8 mouse cellular contexts compared by ENCODE assay signal in the genomic region with DNA sequence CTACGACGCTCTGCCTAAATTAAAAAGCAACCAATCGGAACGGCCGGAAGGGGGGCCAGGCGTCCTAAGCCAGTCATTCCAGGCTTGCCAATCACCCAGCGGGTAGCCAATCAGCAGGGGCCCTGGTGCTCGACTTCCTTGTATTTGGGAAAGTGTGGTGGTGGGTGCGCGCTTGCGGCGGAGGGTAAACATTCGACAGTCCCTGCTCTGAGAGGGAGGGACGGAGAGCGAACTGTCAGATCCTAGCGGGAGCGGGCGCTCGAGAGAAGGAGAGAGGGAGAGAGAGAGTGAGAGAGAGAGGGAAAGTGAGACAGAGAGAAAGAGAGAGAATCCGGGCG. TPM values are rescaled to one million over a fixed set of nuclear protein-coding genes. Genes with fewer than 3 reads are reported as not detected.
DNase-seq lines count a peak whose midpoint lies in the region; ATAC-seq and TF ChIP-seq lines count a peak whose summit lies in the region.

Gene Pou3f3 (plus strand): TSS at position 191 of the 338 bp plus-strand sequence.

- peak within 1 kb of the TSS; percentile 68 for H3K4me3 ChIP-seq in embryonic facial prominence, embryonic 12.5 days
- peak within 1 kb of the TSS; percentile 53 for H3K4me3 ChIP-seq in heart, postnatal 0 days (ENCODE audit: low read depth, low read length)
- peak within 1 kb of the TSS; percentile 36 for H3K4me3 ChIP-seq in liver, embryonic 15.5 days (replicated peaks)

- peak; percentile 86 for ATAC-seq in embryonic facial prominence, embryonic 12.5 days (ENCODE audit: insufficient number of reproducible peaks, insufficient read depth, low FRiP score, low TSS enrichment)
- peak; percentile 66 for ATAC-seq in heart, postnatal 0 days (ENCODE audit: insufficient read depth, low read depth)
- ATAC-seq in liver, embryonic 15.5 days (ENCODE audit: insufficient read depth), result no peak

- DNase-seq in adrenal gland, adult 2 months, result peak; percentile 53
- DNase-seq in adrenal gland, adult 8-10 months, result no peak
- DNase-seq in heart, postnatal 0 days (ENCODE audit: low spot score), result peak; percentile 37
- DNase-seq in layer of hippocampus, adult 18-20 months (ENCODE audit: low spot score in 2 of 2), result peak; percentile 97 to 99
- peak; percentile 92 for DNase-seq in retina, postnatal 1 day
- DNase-seq in spleen, adult 12 weeks (ENCODE audit: low spot score), result no peak

- H3K4me2 ChIP-seq in embryonic facial prominence, embryonic 12.5 days (replicated peaks), result peak within 1 kb of the TSS; percentile 76
- peak within 1 kb of the TSS; percentile 83 for H3K4me2 ChIP-seq in heart, postnatal 0 days (ENCODE audit: low read depth, low read length)
- H3K4me2 ChIP-seq in liver, embryonic 15.5 days, result peak within 1 kb of the TSS; percentile 56

- H3K9ac ChIP-seq in embryonic facial prominence, embryonic 12.5 days, result peak within 1 kb of the TSS; percentile 87
- no peak within 1 kb of the TSS for H3K9ac ChIP-seq in heart, postnatal 0 days (replicated peaks; ENCODE audit: low read depth, low read length)
- H3K9ac ChIP-seq in liver, embryonic 15.5 days, result no peak within 1 kb of the TSS

- H3K9me3 ChIP-seq in embryonic facial prominence, embryonic 12.5 days, result no peaks in the 10 kb centered on the region
- no peaks in the 10 kb centered on the region for H3K9me3 ChIP-seq in heart, postnatal 0 days (replicated peaks; ENCODE audit: control insufficient read depth, low read length)
- H3K9me3 ChIP-seq in liver, embryonic 15.5 days (replicated peaks), result no peaks in the 10 kb centered on the region

- 0% methylated on average over 21 of the region's 21 CpGs for WGBS in embryonic facial prominence, embryonic 12.5 days
- 2% methylated on average over 18 of the region's 21 CpGs for WGBS in heart, postnatal 0 days
- 1% methylated on average over 21 of the region's 21 CpGs for WGBS in liver, embryonic 15.5 days (ENCODE audit: insufficient replicate concordance)

- H3K4me1 ChIP-seq in embryonic facial prominence, embryonic 12.5 days, result peaks cover 23% of the 10 kb centered on the region; the same call in 1 of the 2 replicates
- H3K4me1 ChIP-seq in heart, postnatal 0 days (ENCODE audit: control insufficient read depth, insufficient read depth), result peaks cover 20% of the 10 kb centered on the region
- peaks cover 14% of the 10 kb centered on the region for H3K4me1 ChIP-seq in liver, embryonic 15.5 days (replicated peaks)

- no peaks in the 10 kb centered on the region for H3K36me3 ChIP-seq in embryonic facial prominence, embryonic 12.5 days
- H3K36me3 ChIP-seq in heart, postnatal 0 days (replicated peaks; ENCODE audit: control insufficient read depth, insufficient read depth, low read length), result no peaks in the 10 kb centered on the region
- H3K36me3 ChIP-seq in liver, embryonic 15.5 days (replicated peaks), result no peaks in the 10 kb centered on the region

- peak within 1 kb of the TSS; percentile 94 for H3K27ac ChIP-seq in embryonic facial prominence, embryonic 12.5 days
- no peak within 1 kb of the TSS for H3K27ac ChIP-seq in heart, postnatal 0 days (ENCODE audit: low read depth)
- no peak within 1 kb of the TSS for H3K27ac ChIP-seq in liver, embryonic 15.5 days (replicated peaks)

- TF ChIP-seq CTCF in heart, postnatal 0 days (IDR thresholded peaks at IDR 0.05; ENCODE audit: low read depth), result no peak

- peaks cover 38% of the 10 kb centered on the region for H3K27me3 ChIP-seq in embryonic facial prominence, embryonic 12.5 days
- peaks cover 94% of the 10 kb centered on the region for H3K27me3 ChIP-seq in heart, postnatal 0 days (ENCODE audit: control insufficient read depth, insufficient read depth, low read length)
- peaks cover 97% of the 10 kb centered on the region for H3K27me3 ChIP-seq in liver, embryonic 15.5 days

- no peak for TF ChIP-seq EP300 in heart, postnatal 0 days (IDR thresholded peaks at IDR 0.05; ENCODE audit: low read depth)

RNA-seq across cellular contexts. Expression of gene Pou3f3, which starts in this region (rescaled TPM):
- not detected for total RNA-seq in adrenal gland, adult 2 months (2021)
- polyA plus RNA-seq in adrenal gland, adult 2 months (2012; rRNA removed), result 0.02 TPM in 2 replicates
- under 1 TPM; 0.03 to 0.11 (median 0.08) TPM for total RNA-seq in adrenal gland, adult 8-10 months (2022)
- 10.3 and 12.1 TPM in 2 replicates for polyA plus RNA-seq in embryonic facial prominence, embryonic 12.5 days (2016; fragmentation: Nextera tagmentation; extraction: Ambion mirVana)
- not detected in 2 replicates for total RNA-seq in heart, postnatal 0 days (2014; rRNA removed; ENCODE audit: low replicate concordance)
- not detected in 2 replicates for polyA plus RNA-seq in heart, postnatal 0 days (2015; fragmentation: Nextera tagmentation; extraction: Ambion mirVana)
- total RNA-seq in layer of hippocampus, adult 18-20 months (2021), result 10 to 100 TPM; 67.0 to 70.0 TPM
- 0.02 and 0.03 TPM in 2 replicates for polyA plus RNA-seq in liver, embryonic 15.5 days (2015; fragmentation: Nextera tagmentation; extraction: Ambion mirVana)

Comparison
In these comparisons a context has a peak if more than half of its experiments do, and no peak if none do; other contexts are left out.
1. RNA of gene Pou3f3 (total RNA-seq): 67.0 to 70.0 TPM in layer of hippocampus, adult 18-20 months; 0.03 to 0.11 TPM in adrenal gland, adult 8-10 months, not detected in adrenal gland, adult 2 months and not detected in heart, postnatal 0 days; every median in the first group is over 10 times any median in the second.
2. RNA of gene Pou3f3 (polyA plus RNA-seq): 10.3 to 12.1 TPM in embryonic facial prominence, embryonic 12.5 days; 0.02 to 0.03 TPM in liver, embryonic 15.5 days, 0.02 TPM in adrenal gland, adult 2 months and not detected in heart, postnatal 0 days; every median in the first group is over 10 times any median in the second.
3. Peak in DNase-seq in adrenal gland, adult 2 months; RNA of the gene not detected or under 1 TPM.
4. Peak in DNase-seq, ATAC-seq, H3K4me3 ChIP-seq and H3K4me2 ChIP-seq in heart, postnatal 0 days; RNA of the gene not detected or under 1 TPM.
5. DNase-seq: peak in layer of hippocampus, adult 18-20 months (2 of 2) and retina, postnatal 1 day (single experiment); none in adrenal gland, adult 8-10 months (single experiment) and spleen, adult 12 weeks (single experiment).
6. Peak in every context shown above with its lines, with median percentiles within 50 percentile points of each other: H3K4me2 ChIP-seq and H3K4me3 ChIP-seq.